Comparison of ENCODE assay signal across 8 mouse cellular contexts in the genomic region with DNA sequence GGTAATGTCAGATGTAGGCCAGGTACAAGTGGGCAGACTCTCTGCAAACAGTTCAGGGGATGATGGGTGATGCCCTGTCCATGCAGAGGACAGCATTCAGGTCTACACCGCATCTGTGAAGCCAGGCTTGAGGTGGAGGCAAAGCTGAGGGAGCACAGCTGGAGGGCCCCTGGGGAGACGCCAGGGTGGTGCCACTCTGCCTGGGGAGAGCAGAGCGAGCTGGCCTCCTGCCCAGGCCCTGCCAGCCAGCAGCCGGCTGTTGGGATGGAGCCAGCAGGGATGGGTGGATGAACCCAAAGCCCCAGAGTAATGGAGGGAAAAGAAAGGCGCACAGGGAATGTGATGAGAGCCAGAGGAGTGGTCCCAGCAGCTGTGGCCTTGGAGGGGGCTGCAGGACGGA. TPM values are rescaled to one million over a fixed set of nuclear protein-coding genes. Genes with fewer than 3 reads are reported as not detected.
DNase-seq lines count a peak whose midpoint lies in the region; ATAC-seq lines count a peak whose summit lies in the region.

No protein-coding gene starts in this region.

- H3K36me3 ChIP-seq in heart, embryonic 10.5 days: no peaks in the 10 kb centered on the region
- H3K36me3 ChIP-seq in heart, embryonic 11.5 days (ENCODE audit: control insufficient read depth, insufficient read depth, low read length): no peaks in the 10 kb centered on the region

- peaks cover 77% of the 10 kb centered on the region for H3K27me3 ChIP-seq in heart, embryonic 10.5 days (ENCODE audit: insufficient read depth, poor library complexity, severe bottlenecking)
- peaks cover 6% of the 10 kb centered on the region for H3K27me3 ChIP-seq in heart, embryonic 11.5 days (ENCODE audit: control insufficient read depth, insufficient read depth, low read length)

- DNase-seq in heart, embryonic 10.5 days (ENCODE audit: low spot score): no peak
- DNase-seq in adrenal gland, postnatal 25 days: peak; percentile 82
- DNase-seq in frontal cortex, postnatal 10 days (ENCODE audit: low spot score in 2 of 2): peak; percentile 50 to 66
- peak; percentile 73 for DNase-seq in kidney, postnatal 10 days
- peak; percentile 21 for DNase-seq in lung, postnatal 36 days
- DNase-seq in adipocyte (ENCODE audit: low spot score): no peak
- DNase-seq in spleen, postnatal 36 days (ENCODE audit: low spot score in 2 of 2): no peak

- H3K4me3 ChIP-seq in heart, embryonic 10.5 days: no peak overlapping the region
- H3K4me3 ChIP-seq in heart, embryonic 11.5 days (ENCODE audit: low read depth, low read length): no peak overlapping the region

- H3K4me1 ChIP-seq in heart, embryonic 10.5 days: peaks cover 31% of the 10 kb centered on the region
- peaks cover 7% of the 10 kb centered on the region; the same call in 1 of the 2 replicates for H3K4me1 ChIP-seq in heart, embryonic 11.5 days (ENCODE audit: control insufficient read depth, insufficient read depth, low read length)

- H3K9ac ChIP-seq in heart, embryonic 11.5 days (ENCODE audit: low read depth, low read length): no peak overlapping the region

- H3K9me3 ChIP-seq in heart, embryonic 10.5 days: no peaks in the 10 kb centered on the region
- no peaks in the 10 kb centered on the region for H3K9me3 ChIP-seq in heart, embryonic 11.5 days (replicated peaks; ENCODE audit: control insufficient read depth, low read length)

- no peak; the same call in 1 of the 2 replicates for ATAC-seq in heart, embryonic 11.5 days (replicated peaks; ENCODE audit: insufficient number of reproducible peaks, low FRiP score, low TSS enrichment)

- H3K27ac ChIP-seq in heart, embryonic 10.5 days: 0 out of 2 replicates have a peak overlapping the region, but pooled peaks have one; percentile 16
- H3K27ac ChIP-seq in heart, embryonic 11.5 days (ENCODE audit: low read depth, low read length): no peak overlapping the region

- WGBS in heart, embryonic 10.5 days: 66% methylated on average over 6 of the region's 6 CpGs
- 59% methylated on average over 6 of the region's 6 CpGs for whole genome bisulfite sequencing in heart, embryonic 11.5 days (ENCODE audit: insufficient replicate concordance)

- no peak overlapping the region for H3K4me2 ChIP-seq in heart, embryonic 11.5 days

RNA-seq across cellular contexts. Expression of gene Engase, which starts 35.2 kb away (rescaled TPM):
- polyA plus RNA-seq in heart, embryonic 10.5 days (2016; fragmentation: Nextera tagmentation; extraction: Ambion mirVana): 5.1 and 7.8 TPM in 2 replicates
- polyA plus RNA-seq in heart, embryonic 11.5 days (2014; fragmentation: Nextera tagmentation; extraction: Ambion mirVana): 3.9 and 4.3 TPM in 2 replicates
- 19.0 and 32.0 TPM in 2 replicates for total RNA-seq in adrenal gland, postnatal 25 days (2021)

Comparison
In these comparisons a context has a peak if more than half of its experiments do, and no peak if none do; other contexts are left out.
1. DNase-seq: peak in adrenal gland, postnatal 25 days (single experiment), frontal cortex, postnatal 10 days (2 of 2), kidney, postnatal 10 days (single experiment) and lung, postnatal 36 days (single experiment); none in heart, embryonic 10.5 days (single experiment), adipocyte (single experiment) and spleen, postnatal 36 days (0 of 2).